Mouse (Mus musculus) right cerebral cortex, adult 18-20 months (tissue): Measurements from ENCODE around the gene Ptges3.
A peak's percentile ranks its signal among the peaks of the same experiment; 100 is the strongest.

Experiments used
- DNase-seq: peaks from one replicate; pipeline ENCODE4 v3.0.0; 2022; ENCODE audit warnings: mixed read lengths

Gene Ptges3

GRCm38 (mm10) chr10:128093496-128094294 lies 34.9 kb downstream of the Ptges3 start:
- DNase-seq = no peak

- DNase-seq = peak; percentile 78
Measured at GRCm38 (mm10) chr10:128094340-128094968, 35.7 kb downstream of the Ptges3 start.

- no peak for DNase-seq
Measured at GRCm38 (mm10) chr10:128095003-128095636, 36.4 kb downstream of the Ptges3 start.

- DNase-seq = no peak
Measured at GRCm38 (mm10) chr10:128096313-128096692, 37.5 kb downstream of the Ptges3 start.

- peak; percentile 91 for DNase-seq
Measured at GRCm38 (mm10) chr10:128096693-128097586, 38.2 kb downstream of the Ptges3 start.

- DNase-seq = peak; percentile 61
Measured at GRCm38 (mm10) chr10:128097587-128097971, 38.8 kb downstream of the Ptges3 start.

GRCm38 (mm10) chr10:128110103-128110761 lies 51.5 kb downstream of the Ptges3 start:
- no peak for DNase-seq

- DNase-seq = no peak
Measured at GRCm38 (mm10) chr10:128111227-128111626, 52.5 kb downstream of the Ptges3 start.

- no peak for DNase-seq
Measured at GRCm38 (mm10) chr10:128123833-128124232, 65.1 kb downstream of the Ptges3 start.

GRCm38 (mm10) chr10:128124831-128125230 lies 66.1 kb downstream of the Ptges3 start:
- no peak for DNase-seq

- DNase-seq = no peak
Measured at GRCm38 (mm10) chr10:128125951-128126350, 67.2 kb downstream of the Ptges3 start.
